Mouse (Mus musculus) activated CD4-positive, CD25-positive, alpha-beta regulatory T cell, adult 4 months (primary cell): ENCODE results near the gene Sacs. TPM values are rescaled to one million over a fixed set of nuclear protein-coding genes. Genes with fewer than 3 reads are reported as not detected.

ENCODE experiments used
- ATAC-seq: one replicate; pipeline ENCODE4 v1.8.0; 2017
- polyA plus RNA-seq, 2 experiments: library from polyadenylated mRNA; unstranded; fragments of 100-300 nt; shearing (Covaris generic); gene quantifications; one replicate each; pipeline ENCODE4 v1.2.1; 2017

The Sacs gene
- polyA plus RNA-seq, 2 experiments from 2014 or later: 6.6 to 6.9 TPM

DNA sequence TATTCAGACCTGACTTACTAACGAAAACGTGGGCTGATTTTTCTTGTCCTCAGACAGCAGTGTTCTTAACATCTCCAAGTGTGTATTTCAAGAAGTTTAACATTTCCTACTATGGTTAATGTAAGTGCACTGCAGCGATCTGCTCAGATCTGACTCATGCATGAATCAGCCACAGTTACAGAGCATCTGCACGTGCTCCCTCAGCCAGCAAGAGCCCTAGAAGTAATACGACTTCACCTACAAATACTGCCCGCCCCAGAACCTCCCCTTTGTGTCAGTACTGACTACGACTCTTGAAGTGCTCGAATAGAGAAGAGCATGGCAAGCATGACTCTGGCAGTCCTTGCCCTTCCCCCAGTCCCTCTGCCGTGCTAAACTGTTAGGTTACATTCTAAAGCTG, 100.5 kb downstream of the Sacs start:
- ATAC-seq: no peak

DNA sequence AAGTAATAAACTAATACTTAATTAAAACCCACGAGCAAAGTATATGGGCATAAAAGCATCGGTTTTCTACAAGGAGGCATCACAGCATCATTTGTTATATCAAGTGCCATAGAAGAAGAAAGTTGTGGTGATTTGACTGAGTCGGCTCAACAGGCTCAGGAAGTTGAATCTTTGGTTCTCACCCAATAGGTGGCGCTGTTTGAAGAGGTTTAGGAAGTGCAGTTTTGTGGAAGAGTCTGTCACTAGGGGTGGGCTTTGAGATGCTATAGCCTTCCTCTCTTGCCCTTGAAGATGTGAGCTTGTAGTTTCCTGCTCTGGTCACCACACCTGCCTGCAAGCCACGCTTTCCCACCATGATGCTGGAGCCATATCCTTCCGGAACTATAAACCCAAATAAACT, 104.4 kb downstream of the Sacs start:
- ATAC-seq: no peak

DNA sequence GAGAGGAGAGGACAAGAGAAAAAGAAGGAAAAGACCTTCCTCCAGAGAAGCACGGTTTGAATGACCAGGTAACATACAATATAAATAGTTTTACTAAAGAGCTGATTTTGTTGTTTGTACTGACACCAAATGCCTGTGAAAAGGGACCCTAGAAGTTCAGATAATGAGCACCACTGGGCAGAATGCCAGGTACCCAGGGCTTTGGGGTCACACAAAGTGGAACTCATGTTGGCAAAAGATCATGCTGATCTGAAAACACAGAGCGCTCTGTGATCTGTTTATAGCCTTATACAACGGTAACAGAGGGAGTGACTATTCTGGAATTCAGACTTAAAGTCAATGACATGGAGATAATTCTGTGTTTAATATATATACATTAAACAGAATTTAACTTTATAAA, 108.2 kb downstream of the Sacs start:
- ATAC-seq: no peak

DNA sequence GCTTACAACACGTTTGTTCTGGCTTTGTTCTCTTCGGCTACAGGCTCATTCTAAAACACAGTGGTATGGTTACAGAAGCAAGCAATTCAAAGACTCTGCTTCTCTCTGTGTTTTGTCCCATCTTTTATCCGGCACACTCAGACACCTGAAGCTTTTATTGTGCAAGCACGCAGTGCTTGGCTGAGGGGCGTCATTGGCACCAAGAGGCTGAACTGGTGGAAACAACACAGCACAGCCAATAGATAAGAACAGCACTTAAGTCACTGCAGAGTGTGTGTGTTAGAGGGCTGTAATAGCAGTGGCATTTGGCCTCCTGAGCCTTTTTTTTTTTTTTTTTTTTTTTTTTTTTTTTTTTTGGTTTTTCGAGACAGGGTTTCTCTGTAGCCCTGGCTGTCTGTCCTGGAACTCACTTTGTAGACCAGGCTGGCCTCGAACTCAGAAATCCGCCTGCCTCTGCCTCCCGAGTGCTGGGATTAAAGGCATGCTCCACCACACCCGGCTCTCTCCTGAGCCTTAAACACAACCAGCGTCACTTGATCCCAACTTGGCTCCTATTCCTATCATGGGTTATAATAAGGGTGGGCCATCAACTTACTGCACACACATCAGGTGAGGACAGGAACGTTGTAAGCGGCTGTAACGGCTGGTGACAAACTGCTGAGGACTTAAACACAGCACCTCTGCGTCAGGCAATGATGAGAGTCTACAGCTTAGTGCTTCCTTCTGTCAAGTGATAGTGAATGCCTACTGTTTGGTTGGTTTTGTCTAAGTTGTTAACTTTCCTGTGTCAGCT, 114.5 kb downstream of the Sacs start:
- no peak for ATAC-seq

DNA sequence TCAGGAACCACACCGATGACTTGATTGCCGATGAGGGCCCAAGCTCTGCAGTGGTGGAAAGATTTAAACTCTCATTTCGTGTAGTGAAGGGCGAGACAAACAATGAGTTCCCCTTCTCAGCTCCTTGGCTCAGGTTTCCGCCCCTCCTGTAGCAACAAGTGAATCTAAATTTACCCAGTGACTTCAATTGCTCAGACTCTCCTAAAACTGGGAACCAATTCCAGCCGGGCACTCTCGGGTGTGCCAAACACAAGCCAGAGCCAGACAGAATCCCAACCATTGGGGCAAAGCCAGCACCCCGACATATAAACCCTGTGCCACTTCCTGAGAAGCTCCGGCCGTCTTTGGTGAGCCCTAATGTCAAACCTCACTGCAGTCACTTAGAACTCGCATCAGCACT, 120.1 kb downstream of the Sacs start, which contains the start of gene Sgcg:
TSS of gene Sgcg (minus strand) at position 139 of the 400 bp plus-strand sequence.
- ATAC-seq: no peak

DNA sequence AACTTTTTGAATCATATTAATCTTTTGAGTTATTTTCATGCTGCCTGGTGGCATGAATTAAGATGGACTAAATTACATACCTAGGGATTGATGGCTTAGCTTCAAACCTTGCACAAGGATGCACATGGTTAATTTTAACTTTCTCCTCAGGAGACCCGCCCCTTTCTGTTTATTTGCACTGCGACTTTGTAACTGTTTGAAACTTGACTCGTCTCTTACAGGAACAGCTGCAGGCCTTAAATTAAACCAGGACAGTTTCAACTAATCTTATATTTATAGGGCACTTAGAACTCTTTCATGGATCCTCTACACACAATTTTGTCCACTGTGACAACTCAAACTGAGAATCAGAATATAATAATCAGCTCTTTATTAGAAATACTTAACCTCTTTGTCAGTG, 120.8 kb downstream of the Sacs start:
- ATAC-seq: no peak

DNA sequence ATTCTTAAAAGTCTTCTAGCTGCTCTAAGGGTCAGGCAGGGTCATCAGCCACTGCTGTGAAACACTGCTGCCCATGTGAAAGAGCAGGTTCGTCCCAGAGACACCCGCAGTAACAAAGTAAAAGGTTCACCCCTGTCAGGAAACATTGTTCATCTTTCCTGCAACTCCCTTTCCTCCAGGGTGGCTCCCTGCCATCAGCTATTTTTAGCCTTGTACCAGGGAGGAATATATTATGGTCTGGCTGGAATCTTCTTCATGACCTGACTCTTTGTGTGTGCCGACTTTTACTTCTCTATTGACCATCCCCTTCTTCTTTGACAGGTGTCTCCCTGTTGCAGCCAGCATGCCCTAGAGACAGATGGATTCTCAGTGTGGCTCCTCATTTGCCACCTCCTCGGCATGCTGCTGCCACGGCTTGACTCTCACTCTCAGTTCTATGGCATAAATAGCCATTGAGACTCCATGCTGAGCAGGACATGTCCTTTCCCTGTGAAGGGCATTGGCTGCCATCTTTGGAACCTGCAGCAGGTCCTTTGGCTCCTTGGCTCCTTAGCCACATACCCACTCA, 129.7 kb downstream of the Sacs start:
- ATAC-seq: no peak

DNA sequence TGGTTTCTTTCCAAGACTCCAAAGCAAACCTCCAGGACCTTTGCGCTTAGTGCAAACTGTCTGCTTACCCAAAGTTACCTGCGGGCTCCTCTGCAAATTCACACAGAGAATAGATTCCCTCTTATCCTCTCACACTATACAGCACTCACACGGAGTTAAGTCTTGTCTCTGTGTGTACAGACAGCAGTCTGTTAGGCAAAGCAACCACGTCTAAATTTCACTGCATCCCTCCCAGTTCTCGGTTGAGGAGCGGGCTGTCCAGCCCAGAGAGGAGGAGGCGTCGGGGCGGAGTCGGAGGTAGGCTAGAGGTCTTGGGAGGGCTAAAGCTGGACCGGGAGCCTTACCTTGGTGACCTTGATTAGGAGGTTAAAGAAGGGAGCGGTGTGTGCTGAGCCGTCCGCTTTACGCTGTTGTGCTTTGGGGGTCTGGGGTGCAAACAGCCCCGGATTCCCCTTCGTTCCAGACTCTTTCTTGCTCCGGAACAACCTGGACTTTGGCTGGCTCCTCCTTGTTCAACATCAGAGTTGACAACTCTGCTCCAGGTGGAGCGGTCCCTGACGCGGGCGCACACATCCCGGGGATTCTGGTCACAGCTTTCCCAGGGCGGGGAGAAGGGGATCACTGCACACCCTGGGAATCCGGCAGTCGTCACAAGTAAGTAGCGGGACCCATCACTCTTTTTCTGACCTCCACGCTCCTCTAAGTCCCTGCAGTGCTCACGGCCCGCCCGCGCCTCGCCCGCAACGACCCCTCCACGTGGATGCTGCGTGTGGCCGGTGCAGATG, 136.3 kb downstream of the Sacs start:
- no peak for ATAC-seq

DNA sequence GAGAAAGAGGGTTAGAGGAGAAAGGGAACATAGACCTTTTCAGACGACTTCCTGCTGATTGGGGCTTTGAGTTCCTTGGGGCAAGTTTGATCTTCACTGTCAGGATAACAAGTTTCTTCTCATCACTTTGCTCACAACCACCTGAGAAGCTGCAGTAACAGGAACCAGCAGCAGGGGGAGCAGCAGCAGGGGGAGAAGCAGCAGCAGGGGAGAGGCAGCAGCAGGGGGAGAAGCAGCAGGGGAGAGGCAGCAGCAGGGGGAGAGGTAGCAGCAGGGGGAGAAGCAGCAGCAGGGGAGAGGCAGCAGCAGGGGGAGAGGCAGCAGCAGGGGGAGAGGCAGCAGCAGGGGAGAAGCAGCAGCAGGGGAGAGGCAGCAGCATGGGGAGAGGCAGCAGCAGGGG, 139.0 kb downstream of the Sacs start:
- ATAC-seq: no peak

DNA sequence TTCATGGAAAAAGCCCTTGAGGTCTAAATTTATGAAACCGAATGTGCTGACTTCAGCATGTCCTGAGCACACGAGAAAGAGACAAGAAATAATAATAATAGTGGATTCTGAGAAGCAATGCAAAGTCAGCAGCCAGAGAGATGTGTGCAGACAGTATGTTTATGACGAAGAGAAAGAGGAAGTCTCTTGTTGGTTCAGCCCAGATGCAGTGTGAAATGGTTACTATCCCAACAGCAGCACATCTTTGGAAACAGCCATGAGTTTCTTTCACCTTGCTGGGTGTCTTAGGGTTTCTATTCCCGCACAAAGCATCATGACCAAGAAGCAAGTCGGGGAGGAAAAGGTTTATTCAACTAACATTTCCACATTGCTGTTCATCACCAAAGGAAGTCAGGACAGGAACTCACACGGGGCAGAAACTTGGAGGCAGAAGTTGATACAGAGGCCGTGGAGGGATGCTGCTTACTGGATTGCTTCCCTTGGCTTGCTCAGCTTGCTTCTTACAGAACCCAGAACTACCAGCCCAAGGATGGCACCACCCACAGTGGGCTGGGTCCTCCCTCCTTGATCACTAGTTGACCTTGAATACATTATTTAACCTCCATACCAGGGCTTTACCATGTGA, 140.5 kb downstream of the Sacs start:
- no peak for ATAC-seq

DNA sequence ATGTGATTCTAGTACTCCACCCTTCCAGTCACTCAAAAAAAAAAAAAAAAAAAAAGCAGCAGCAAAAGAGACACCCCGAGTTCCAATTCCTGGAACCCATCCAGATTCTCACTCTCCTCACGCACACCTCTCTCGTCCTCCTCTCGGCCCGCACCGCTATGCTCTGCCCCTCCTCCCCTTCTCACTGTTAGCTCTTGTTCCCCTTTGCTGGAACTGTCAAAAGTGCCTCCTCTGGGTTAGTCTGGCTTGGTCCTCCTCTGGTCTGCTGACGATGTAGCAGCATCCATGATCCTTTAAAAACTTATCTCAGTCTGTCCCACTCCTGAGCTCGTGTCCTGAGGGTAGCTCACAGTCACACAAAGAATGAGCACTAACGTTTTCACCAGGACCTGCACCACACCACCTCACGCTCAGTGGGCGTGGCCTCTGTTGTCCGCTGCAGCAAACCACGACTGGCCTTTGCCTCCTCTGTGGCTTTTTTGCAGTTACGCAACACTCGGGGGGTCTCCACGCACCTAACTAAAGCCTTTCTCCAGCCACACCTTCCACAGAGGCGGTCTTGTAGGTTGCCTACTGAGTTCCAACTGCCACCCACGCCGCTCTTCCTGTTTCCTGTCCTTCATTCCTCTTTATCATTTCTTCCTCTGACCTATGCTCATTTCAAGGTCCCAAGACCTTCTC, 150.5 kb downstream of the Sacs start:
- ATAC-seq: no peak

Other genes starting within 250 kb of the Sacs start
- not detected for gene Tnfrsf19, start 92.0 kb upstream of the Sacs start, polyA plus RNA-seq
- gene Sgcg, start 120.0 kb downstream of the Sacs start, polyA plus RNA-seq: not detected
- under 1 TPM; 0.60 to 0.65 TPM for gene Arl11, start 171.3 kb downstream of the Sacs start, polyA plus RNA-seq
- 10 to 100 TPM in 1 of 2 experiments, 1 to 10 TPM in 1; 6.7 to 10.3 TPM for gene Ebpl, start 222.0 kb downstream of the Sacs start, polyA plus RNA-seq